In genomic region chr2:51542272-51542671, GRCm38 (mm10) we compare ENCODE assay signal across 8 mouse cellular contexts.
DNase-seq lines count a peak whose midpoint lies in the region; ATAC-seq and TF ChIP-seq lines count a peak whose summit lies in the region.

No protein-coding gene starts in this region.

- WGBS in kidney, embryonic 14.5 days: 89% methylated on average over 4 of the region's 4 CpGs
- 83% methylated on average over 4 of the region's 4 CpGs for WGBS in midbrain, embryonic 16.5 days
- WGBS in forebrain, embryonic 13.5 days: 81% methylated on average over 4 of the region's 4 CpGs

- H3K4me1 ChIP-seq in kidney, embryonic 14.5 days (ENCODE audit: control insufficient read depth, insufficient read depth, low read length): no peaks in the 10 kb centered on the region
- H3K4me1 ChIP-seq in CH12.LX (ENCODE audit: control insufficient read depth in 1 of 2, insufficient read depth in 2 of 2): no peaks in the 10 kb centered on the region
- no peaks in the 10 kb centered on the region for H3K4me1 ChIP-seq in embryonic fibroblast, embryonic 13.5 days (ENCODE audit: control insufficient read depth, insufficient read depth, low read length)
- no peaks in the 10 kb centered on the region for H3K4me1 ChIP-seq in midbrain, embryonic 16.5 days (ENCODE audit: control insufficient read depth, insufficient read depth, low read length)
- no peaks in the 10 kb centered on the region for H3K4me1 ChIP-seq in forebrain, embryonic 13.5 days

- H3K4me3 ChIP-seq in kidney, embryonic 14.5 days (ENCODE audit: low read length): no peak overlapping the region
- no peak overlapping the region for H3K4me3 ChIP-seq in CH12.LX (replicated peaks in 1 of 3; ENCODE audit: low read depth in 2 of 3, low read length in 2 of 3, poor library complexity in 1 of 3)
- no peak overlapping the region for H3K4me3 ChIP-seq in embryonic fibroblast, embryonic 13.5 days (ENCODE audit: insufficient read depth, low read length)
- H3K4me3 ChIP-seq in midbrain, embryonic 16.5 days (ENCODE audit: low read depth, low read length): no peak overlapping the region
- H3K4me3 ChIP-seq in forebrain, embryonic 13.5 days: no peak overlapping the region

- H3K36me3 ChIP-seq in kidney, embryonic 14.5 days (ENCODE audit: control insufficient read depth, insufficient read depth, low read length): no peaks in the 10 kb centered on the region
- no peaks in the 10 kb centered on the region for H3K36me3 ChIP-seq in CH12.LX (replicated peaks in 1 of 2; ENCODE audit: control insufficient read depth in 1 of 2, insufficient read depth in 1 of 2, low read length in 1 of 2)
- H3K36me3 ChIP-seq in midbrain, embryonic 16.5 days (ENCODE audit: control insufficient read depth, insufficient read depth, low read length): no peaks in the 10 kb centered on the region
- H3K36me3 ChIP-seq in forebrain, embryonic 13.5 days (ENCODE audit: poor library complexity, severe bottlenecking): no peaks in the 10 kb centered on the region

- dilution Hi-C loops in CH12.LX (cut with MboI; ENCODE audit: extremely low pct_ligation_motif_present, extremely low pct_unique_long_range_greater_than_20kb, low sequenced_read_pairs): no loop called here

- H3K79me2 ChIP-seq in CH12.LX (replicated peaks; ENCODE audit: control insufficient read depth, extremely low read depth, insufficient read depth, poor library complexity, severe bottlenecking): no peaks in the 10 kb centered on the region

- TF ChIP-seq CTCF in CH12.LX (conservative IDR thresholded peaks at IDR 0.05 in 1 of 2, IDR thresholded peaks at IDR 0.05 in 1 of 2; ENCODE audit: low read depth in 2 of 2, low read length in 2 of 2): peak in 1 of 2 experiments; percentile 72; a peak in 2 of 4 replicates
- TF ChIP-seq CTCF in embryonic fibroblast, embryonic 13.5 days (IDR thresholded peaks at IDR 0.05; ENCODE audit: borderline replicate concordance, insufficient read depth, low read length): peak; percentile 13; the same call in 1 of the 2 replicates

- no peak overlapping the region for H3K9ac ChIP-seq in kidney, embryonic 14.5 days (ENCODE audit: low read depth, low read length)
- no peak overlapping the region for H3K9ac ChIP-seq in CH12.LX (ENCODE audit: insufficient read depth, low read depth)
- H3K9ac ChIP-seq in midbrain, embryonic 16.5 days (ENCODE audit: low read depth, low read length): no peak overlapping the region
- no peak overlapping the region for H3K9ac ChIP-seq in forebrain, embryonic 13.5 days

- no peaks in the 10 kb centered on the region for H3K27me3 ChIP-seq in kidney, embryonic 14.5 days (ENCODE audit: control insufficient read depth, insufficient read depth, low read length)
- no peaks in the 10 kb centered on the region for H3K27me3 ChIP-seq in CH12.LX (replicated peaks)
- H3K27me3 ChIP-seq in midbrain, embryonic 16.5 days (ENCODE audit: control insufficient read depth, insufficient read depth, low read depth, low read length): no peaks in the 10 kb centered on the region
- H3K27me3 ChIP-seq in forebrain, embryonic 13.5 days: no peaks in the 10 kb centered on the region

- in situ Hi-C loops in CH12.LX (cut with MboI; ENCODE audit: low pct_ligation_motif_present, low pct_unique_long_range_greater_than_20kb, low sequenced_read_pairs): loop anchor here (25.0 kb wide), 1 partner anchor 370 kb away; no protein-coding TSS in a partner anchor

- no peak overlapping the region for H3K4me2 ChIP-seq in kidney, embryonic 14.5 days (replicated peaks; ENCODE audit: low read depth, low read length)
- H3K4me2 ChIP-seq in CH12.LX (ENCODE audit: insufficient read depth, low read depth, poor library complexity, severe bottlenecking): no peak overlapping the region
- H3K4me2 ChIP-seq in midbrain, embryonic 16.5 days (ENCODE audit: low read length): no peak overlapping the region
- H3K4me2 ChIP-seq in forebrain, embryonic 13.5 days: no peak overlapping the region

- no peak for ATAC-seq in kidney, embryonic 14.5 days (ENCODE audit: low FRiP score, low TSS enrichment)
- no peak for ATAC-seq in midbrain, embryonic 16.5 days
- no peak for ATAC-seq in forebrain, embryonic 13.5 days

- H3K27ac ChIP-seq in kidney, embryonic 14.5 days (ENCODE audit: low read depth, low read length): no peak overlapping the region
- H3K27ac ChIP-seq in CH12.LX (ENCODE audit: insufficient read depth, low read depth): no peak overlapping the region
- no peak overlapping the region for H3K27ac ChIP-seq in embryonic fibroblast, embryonic 13.5 days (ENCODE audit: insufficient read depth, low read length)
- H3K27ac ChIP-seq in midbrain, embryonic 16.5 days (ENCODE audit: low read length): no peak overlapping the region
- no peak overlapping the region for H3K27ac ChIP-seq in forebrain, embryonic 13.5 days

- H3K9me3 ChIP-seq in kidney, embryonic 14.5 days (ENCODE audit: control insufficient read depth, low read length): no peaks in the 10 kb centered on the region
- H3K9me3 ChIP-seq in CH12.LX (replicated peaks; ENCODE audit: low read length): no peaks in the 10 kb centered on the region
- no peaks in the 10 kb centered on the region for H3K9me3 ChIP-seq in midbrain, embryonic 16.5 days (replicated peaks; ENCODE audit: control insufficient read depth, low read length, poor library complexity, severe bottlenecking)
- H3K9me3 ChIP-seq in forebrain, embryonic 13.5 days (replicated peaks): no peaks in the 10 kb centered on the region

- no peak for TF ChIP-seq POLR2A in CH12.LX (IDR thresholded peaks at IDR 0.05; ENCODE audit: low read depth, low read length)
- TF ChIP-seq POLR2A in embryonic fibroblast, embryonic 13.5 days (IDR thresholded peaks at IDR 0.05; ENCODE audit: low read depth, low read length): no peak

- TF ChIP-seq RAD21 in CH12.LX (IDR thresholded peaks at IDR 0.05; ENCODE audit: low read depth, low read length): peak; percentile 54

- DNase-seq in cerebellum, postnatal 10 days: peak; percentile 44 to 55
- DNase-seq in cerebellum, adult 11 months: no peak
- DNase-seq in kidney, postnatal 10 days: peak; percentile 47
- peak; percentile 40 for DNase-seq in CH12.LX (ENCODE audit: extremely low read depth)

- no peak for TF ChIP-seq EP300 in CH12.LX (IDR thresholded peaks at IDR 0.05; ENCODE audit: low read length)

TF ChIP-seq in CH12.LX, 34 proteins besides CTCF, POLR2A, EP300 and RAD21:
- TF ChIP-seq GABPA (IDR thresholded peaks at IDR 0.05; ENCODE audit: insufficient replicate concordance, low read depth, low read length) (no peak), SMC3 (IDR thresholded peaks at IDR 0.05; ENCODE audit: low read depth, low read length) (peak; percentile 77)
TF ChIP-seq in CH12.LX: peak in this region for 1.
